ENCODE assay signal across 10 mouse cellular contexts in the genomic region with DNA sequence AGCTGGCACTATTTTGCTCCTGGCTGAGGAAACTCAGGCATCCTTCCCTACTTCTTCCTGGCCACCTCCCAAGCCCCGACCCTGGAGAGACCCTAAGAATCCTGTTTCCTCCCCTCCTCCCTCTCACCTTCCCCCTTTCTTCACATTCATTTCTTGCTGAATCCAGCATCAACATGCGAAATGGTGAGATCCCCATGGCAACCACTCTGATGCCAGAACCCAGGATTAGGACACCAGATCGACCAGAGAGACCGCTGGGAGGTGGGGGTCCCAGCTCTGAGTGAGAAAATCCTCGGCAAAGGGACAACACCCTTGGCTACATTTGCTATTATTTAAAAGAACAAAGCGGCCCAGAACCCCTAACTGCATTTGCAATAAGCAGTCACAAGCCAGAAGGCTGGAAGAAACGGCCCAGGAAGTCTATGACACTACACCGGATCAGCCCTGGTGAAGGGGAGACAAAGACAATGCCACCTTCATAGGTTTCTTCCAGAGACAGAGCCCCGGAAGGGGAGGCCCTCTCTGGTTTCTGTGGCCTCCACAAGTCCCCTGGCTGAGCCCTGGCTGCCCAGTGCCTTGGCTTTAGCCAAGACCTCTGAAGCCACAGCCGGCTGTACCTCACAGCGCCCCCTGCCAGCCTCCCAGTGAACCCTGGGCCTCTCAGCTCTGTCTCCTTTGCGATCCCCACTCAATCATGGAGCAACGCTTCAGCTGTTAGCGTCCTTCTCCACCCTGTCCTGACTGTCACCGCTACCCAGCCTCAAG.
DNase-seq lines count a peak whose midpoint lies in the region; ATAC-seq lines count a peak whose summit lies in the region.
"Had no signal": no experiment of that assay in that cellular context is flagged by ENCODE, and none has a peak within 500 bp of the region (broad histone marks: within the 10 kb centered on the region; RNA-seq: fewer than 3 reads in every experiment).

No protein-coding gene starts in this region.

- peak; percentile 28 for DNase-seq in cerebellum, adult 9-11 months
- DNase-seq in cerebellum, adult 11-12 months, result no peak
- DNase-seq in liver, result peak; percentile 28
- DNase-seq in liver, embryonic 11.5 days (ENCODE audit: low spot score), result no peak
- DNase-seq in embryo, embryonic 10 days (ENCODE audit: low spot score), result peak; percentile 77
- peak; percentile 55 for DNase-seq in limb, embryonic 11.5 days (ENCODE audit: low spot score)
- DNase-seq in c-Kit-positive CD71-positive TER-119-positive erythroid progenitor cells, embryonic 14.5 days (ENCODE audit: low spot score), result no peak

- H3K36me3 ChIP-seq in liver, embryonic 11.5 days (ENCODE audit: control insufficient read depth, insufficient read depth, low read length), result no peaks in the 10 kb centered on the region
- no peaks in the 10 kb centered on the region for H3K36me3 ChIP-seq in limb, embryonic 11.5 days (ENCODE audit: control insufficient read depth, insufficient read depth, low read length)
- H3K36me3 ChIP-seq: embryonic facial prominence, embryonic 13.5 days; limb, embryonic 12.5 days had no signal

- no peak for ATAC-seq in liver, embryonic 11.5 days (replicated peaks; ENCODE audit: low FRiP score)
- ATAC-seq in limb, embryonic 11.5 days (ENCODE audit: insufficient number of reproducible peaks, low FRiP score, low TSS enrichment, low read depth), result no peak
- ATAC-seq in erythroblast, adult 5-6 weeks (replicated peaks; ENCODE audit: low FRiP score, poor library complexity, severe bottlenecking), result no peak

- no peak overlapping the region for H3K27ac ChIP-seq in liver, embryonic 11.5 days (ENCODE audit: low read depth, low read length)
- H3K27ac ChIP-seq in limb, embryonic 11.5 days (replicated peaks; ENCODE audit: low read depth, low read length), result no peak overlapping the region
- H3K27ac ChIP-seq: embryonic facial prominence, embryonic 13.5 days; limb, embryonic 12.5 days had no signal

- no peaks in the 10 kb centered on the region for H3K4me1 ChIP-seq in liver, embryonic 11.5 days (replicated peaks; ENCODE audit: control insufficient read depth, insufficient read depth, low read length)
- H3K4me1 ChIP-seq in limb, embryonic 11.5 days (ENCODE audit: control insufficient read depth, insufficient read depth, low read length), result 0 out of 2 replicates have a peak, but pooled peaks cover 4% of the 10 kb centered on the region

- no peaks in the 10 kb centered on the region for H3K27me3 ChIP-seq in liver, embryonic 11.5 days (replicated peaks; ENCODE audit: control insufficient read depth, insufficient read depth, low read length)
- no peaks in the 10 kb centered on the region for H3K27me3 ChIP-seq in limb, embryonic 11.5 days (ENCODE audit: control insufficient read depth, insufficient read depth, low read length)
- H3K27me3 ChIP-seq: embryonic facial prominence, embryonic 13.5 days had no signal

- H3K9me3 ChIP-seq in liver, embryonic 11.5 days (ENCODE audit: control insufficient read depth, low read length), result no peaks in the 10 kb centered on the region
- H3K9me3 ChIP-seq in limb, embryonic 11.5 days (ENCODE audit: control insufficient read depth, low read length), result no peaks in the 10 kb centered on the region
- H3K9me3 ChIP-seq: embryonic facial prominence, embryonic 13.5 days; limb, embryonic 12.5 days had no signal

- no peak overlapping the region for H3K9ac ChIP-seq in liver, embryonic 11.5 days (ENCODE audit: low read depth, low read length)
- H3K9ac ChIP-seq in limb, embryonic 11.5 days (ENCODE audit: low read length), result no peak overlapping the region
- H3K9ac ChIP-seq: embryonic facial prominence, embryonic 13.5 days; limb, embryonic 12.5 days had no signal

- WGBS in liver, embryonic 11.5 days, result 46% methylated on average over 15 of the region's 15 CpGs
- 25% methylated on average over 15 of the region's 15 CpGs for WGBS in limb, embryonic 11.5 days

- H3K4me2 ChIP-seq in liver, embryonic 11.5 days, result no peak overlapping the region
- no peak overlapping the region for H3K4me2 ChIP-seq in limb, embryonic 11.5 days (ENCODE audit: low read depth, severe bottlenecking)
- H3K4me2 ChIP-seq: embryonic facial prominence, embryonic 13.5 days; limb, embryonic 12.5 days had no signal

- no peak overlapping the region for H3K4me3 ChIP-seq in liver, embryonic 11.5 days (ENCODE audit: low read depth, low read length)
- no peak overlapping the region for H3K4me3 ChIP-seq in limb, embryonic 11.5 days (ENCODE audit: low read depth, low read length)
- H3K4me3 ChIP-seq: embryonic facial prominence, embryonic 13.5 days; limb, embryonic 12.5 days had no signal

Comparison
In these comparisons a context has a peak if more than half of its experiments do, and no peak if none do; other contexts are left out.
1. DNase-seq: peak in cerebellum, adult 9-11 months (single experiment), liver (single experiment), embryo, embryonic 10 days (single experiment) and limb, embryonic 11.5 days (single experiment); none in cerebellum, adult 11-12 months (single experiment), liver, embryonic 11.5 days (single experiment) and c-Kit-positive CD71-positive TER-119-positive erythroid progenitor cells, embryonic 14.5 days (single experiment).